Mouse (Mus musculus) MEL (cell line): ENCODE measurements at regions not wholly inside any gene's neighbourhood (a gene's known extent, or its start where the extent isn't known, plus 50 kb on each side); places are given as distances from the start of the nearest gene placed in this dataset.

Source experiments
- DNase-seq: peaks from one replicate; pipeline ENCODE4 v3.0.0; 2011; ENCODE audit warnings: low read depth, low spot score
- H3K27ac ChIP-seq: 2 replicates; pipeline ENCODE4 v1.5.1; 2012; ENCODE audit warnings: low read depth, mild to moderate bottlenecking, control low read depth, low read length, moderate library complexity; ENCODE audit not compliant: control insufficient read depth
- H3K27me3 ChIP-seq, 2 experiments: fragments of 150-350 bp in 1 of 2; sonication (generic) in 1 of 2; 2 replicates each; pipeline ENCODE4 v1.6.1; 2012; ENCODE audit warnings: low read length in 2 of 2, mild to moderate bottlenecking in 2 of 2, improper control_type of control experiment in 1 of 2, moderate library complexity in 1 of 2; ENCODE audit not compliant: insufficient read depth in 2 of 2, control insufficient read depth in 1 of 2
- H3K36me3 ChIP-seq, 2 experiments: 2 replicates each; pipeline ENCODE4 v1.6.1; 2012 to 2014; ENCODE audit warnings: low read length in 2 of 2, improper control_type of control experiment in 1 of 2, inconsistent platforms in 1 of 2, mild to moderate bottlenecking in 1 of 2; ENCODE audit not compliant: insufficient read depth in 2 of 2, control insufficient read depth in 1 of 2
- H3K4me1 ChIP-seq, 2 experiments: fragments of 150-350 bp in 1 of 2; sonication (generic) in 1 of 2; 2 replicates each; pipeline ENCODE4 v1.6.1; 2012; ENCODE audit warnings: low read length in 2 of 2, improper control_type of control experiment in 1 of 2, mild to moderate bottlenecking in 1 of 2; ENCODE audit not compliant: insufficient read depth in 2 of 2, control insufficient read depth in 1 of 2
- H3K4me3 ChIP-seq, 2 experiments: fragments of 150-350 bp in 1 of 2; sonication (generic) in 1 of 2; 2 replicates each; pipeline ENCODE4 v1.5.1; 2012; ENCODE audit warnings: low read depth in 2 of 2, low read length in 2 of 2, mild to moderate bottlenecking in 2 of 2, moderate library complexity in 2 of 2, control low read depth in 1 of 2, improper control_type of control experiment in 1 of 2; ENCODE audit not compliant: control insufficient read depth in 1 of 2, insufficient read depth in 1 of 2
- H3K79me2 ChIP-seq: 2 replicates; pipeline ENCODE4 v1.6.1; 2012; ENCODE audit warnings: mild to moderate bottlenecking, low read length, moderate library complexity; ENCODE audit not compliant: control insufficient read depth, poor library complexity, insufficient read depth
- H3K9ac ChIP-seq: 2 replicates; pipeline ENCODE4 v1.6.1; 2012; ENCODE audit warnings: low read depth, mild to moderate bottlenecking, control low read depth, low read length, moderate library complexity; ENCODE audit not compliant: control insufficient read depth, poor library complexity, severe bottlenecking
- H3K9me3 ChIP-seq: fragments of 150-350 bp; sonication (generic); replicated peaks from 2 replicates; pipeline ENCODE4 v1.6.1; 2012; ENCODE audit warnings: mild to moderate bottlenecking, low read length, improper control_type of control experiment, moderate library complexity; ENCODE audit not compliant: insufficient read depth
- CHD1 ChIP-seq: IDR thresholded peaks from 2 replicates; pipeline ENCODE4 v1.6.1; 2012; ENCODE audit warnings: low read depth, mild to moderate bottlenecking, inconsistent platforms, low read length, improper control_type of control experiment
- CHD2 ChIP-seq: IDR thresholded peaks from 2 replicates; pipeline ENCODE4 v1.6.1; 2011; ENCODE audit warnings: low read length, improper control_type of control experiment
- E2F4 ChIP-seq: IDR thresholded peaks from 2 replicates; pipeline ENCODE4 v1.6.1; 2011; ENCODE audit warnings: low read depth, low read length, improper control_type of control experiment, borderline replicate concordance
- GABPA ChIP-seq: IDR thresholded peaks from 2 replicates; pipeline ENCODE4 v1.6.1; 2012; ENCODE audit warnings: low read depth, mild to moderate bottlenecking, inconsistent platforms, low read length, improper control_type of control experiment, moderate library complexity
- JUND ChIP-seq: IDR thresholded peaks from 2 replicates; pipeline ENCODE4 v1.6.1; 2011; ENCODE audit warnings: low read depth, mild to moderate bottlenecking, improper control_type of control experiment, low read length
- KAT2A ChIP-seq: conservative IDR thresholded peaks from 2 replicates; pipeline ENCODE4 v1.6.1; 2012; ENCODE audit warnings: low read depth, low read length, improper control_type of control experiment, inconsistent platforms
- MAZ ChIP-seq: IDR thresholded peaks from 2 replicates; pipeline ENCODE4 v1.6.1; 2012; ENCODE audit warnings: low read depth, mild to moderate bottlenecking, inconsistent platforms, low read length, improper control_type of control experiment
- NRF1 ChIP-seq: IDR thresholded peaks from 2 replicates; pipeline ENCODE4 v1.6.1; 2014; ENCODE audit warnings: low read depth, mild to moderate bottlenecking, inconsistent platforms, low read length, improper control_type of control experiment, moderate library complexity; ENCODE audit not compliant: poor library complexity, insufficient read depth, severe bottlenecking
- POLR2A ChIP-seq, 2 experiments: IDR thresholded peaks; 2 replicates each; pipeline ENCODE4 v1.6.1; 2011 to 2012; ENCODE audit warnings: low read length in 2 of 2, mild to moderate bottlenecking in 2 of 2, control low read depth in 1 of 2, improper control_type of control experiment in 1 of 2, low read depth in 1 of 2, moderate library complexity in 1 of 2; ENCODE audit not compliant: control insufficient read depth in 1 of 2, insufficient read depth in 1 of 2, poor library complexity in 1 of 2
- POLR2AphosphoS2 ChIP-seq: IDR thresholded peaks from 2 replicates; pipeline ENCODE4 v1.6.1; 2011; ENCODE audit warnings: low read length, improper control_type of control experiment
- RAD21 ChIP-seq: IDR thresholded peaks from 2 replicates; pipeline ENCODE4 v1.6.1; 2011; ENCODE audit warnings: mild to moderate bottlenecking, low read depth, low read length, improper control_type of control experiment
- SIN3A ChIP-seq: IDR thresholded peaks from 2 replicates; pipeline ENCODE4 v1.6.1; 2012; ENCODE audit warnings: low read length, improper control_type of control experiment, inconsistent platforms
- SMC3 ChIP-seq: IDR thresholded peaks from 2 replicates; pipeline ENCODE4 v1.6.1; 2011; ENCODE audit warnings: low read depth, low read length, improper control_type of control experiment
- TBP ChIP-seq: IDR thresholded peaks from 2 replicates; pipeline ENCODE4 v1.8.0; 2011; ENCODE audit warnings: low read depth, low read length, improper control_type of control experiment
- TCF12 ChIP-seq: IDR thresholded peaks from 2 replicates; pipeline ENCODE4 v1.6.1; 2014; ENCODE audit warnings: low read depth, mild to moderate bottlenecking, inconsistent platforms, low read length, improper control_type of control experiment, moderate library complexity
- USF1 ChIP-seq: IDR thresholded peaks from 2 replicates; pipeline ENCODE4 v1.6.1; 2014; ENCODE audit warnings: low read depth, mild to moderate bottlenecking, inconsistent platforms, low read length, improper control_type of control experiment, moderate library complexity
- ZC3H11A ChIP-seq: IDR thresholded peaks from 2 replicates; pipeline ENCODE4 v1.6.1; 2012; ENCODE audit warnings: low read depth, mild to moderate bottlenecking, inconsistent platforms, low read length, improper control_type of control experiment
- ZKSCAN1 ChIP-seq: IDR thresholded peaks from 2 replicates; pipeline ENCODE4 v1.6.1; 2012; ENCODE audit warnings: low read depth, mild to moderate bottlenecking, inconsistent platforms, low read length, improper control_type of control experiment, moderate library complexity

- Histone ChIP-seq H3K79me2 (no peaks in the 10 kb centered on the region), H3K9ac (no peak overlapping the region), H3K27me3 (no peaks in the 10 kb centered on the region), H3K9me3 (no peaks in the 10 kb centered on the region), H3K27ac (no peak overlapping the region), H3K4me3 (no peak overlapping the region), H3K36me3 (no peaks in the 10 kb centered on the region), H3K4me1 (no peaks in the 10 kb centered on the region)
- DNase-seq = peak; percentile 5
- TF ChIP-seq RAD21 (peak; percentile 10), GABPA (no peak), SMC3 (0 out of 2 replicates have a peak, but pooled peaks have one; percentile 23), ZKSCAN1 (no peak)
These were observed 800.7 kb upstream of the Pcdh9 start for GRCm38 (mm10) chr14:94691176-94691575.

- Histone ChIP-seq H3K27ac (no peak overlapping the region), H3K9me3 (no peaks in the 10 kb centered on the region), H3K4me3 (no peak overlapping the region), H3K27me3 (no peaks in the 10 kb centered on the region), H3K36me3 (no peaks in the 10 kb centered on the region), H3K4me1 (no peaks in the 10 kb centered on the region), H3K9ac (no peak overlapping the region), H3K79me2 (no peaks in the 10 kb centered on the region)
- TF ChIP-seq MAZ (no peak), CHD2 (no peak), CHD1 (no peak), TBP (no peak), JUND (no peak), ZC3H11A (no peak), ZKSCAN1 (no peak), USF1 (no peak), SIN3A (no peak), NRF1 (no peak), POLR2A (IDR thresholded peaks at IDR 0.05; ENCODE audit: control insufficient read depth in 1 of 2, insufficient read depth in 1 of 2, low read depth in 1 of 2, low read length in 2 of 2, poor library complexity in 1 of 2) (no peak), KAT2A (no peak), TCF12 (no peak), E2F4 (no peak), POLR2AphosphoS2 (no peak)
- no peak for DNase-seq
These were observed 787.2 kb upstream of the Pcdh9 start for GRCm38 (mm10) chr14:94677716-94678115.
